Mouse (Mus musculus) neural tube, embryonic 11.5 days (tissue): Measurements from ENCODE around the gene Kdm2b. TPM values are rescaled to one million over a fixed set of nuclear protein-coding genes. Genes with fewer than 3 reads are reported as not detected.

Source experiments
- ATAC-seq: fragments of 200-750 bp; cut with Nextera tagmentation; 2 replicates; pipeline ENCODE4 v1.8.0; 2017; ENCODE audit warnings: moderate number of reproducible peaks, mild to moderate bottlenecking, moderate TSS enrichment, moderate library complexity; ENCODE audit not compliant: insufficient read depth, low FRiP score, low TSS enrichment
- DNase-seq: peaks from one replicate; pipeline ENCODE4 v3.0.0-alpha.2; 2015; ENCODE audit warnings: low spot score
- H3K27ac ChIP-seq: fragments of 300-500 bp; sonication (generic); 2 replicates; pipeline ENCODE4 v1.5.1; 2014; ENCODE audit warnings: low read depth, mild to moderate bottlenecking, low read length
- H3K27me3 ChIP-seq: fragments of 300-500 bp; sonication (generic); 2 replicates; pipeline ENCODE4 v1.6.1; 2014; ENCODE audit warnings: mild to moderate bottlenecking, low read length, mixed read lengths; ENCODE audit not compliant: control insufficient read depth, insufficient read depth
- H3K36me3 ChIP-seq: fragments of 300-500 bp; sonication (generic); 2 replicates; pipeline ENCODE4 v1.6.1; 2014; ENCODE audit warnings: mild to moderate bottlenecking, low read length, moderate library complexity, mixed read lengths; ENCODE audit not compliant: control insufficient read depth, insufficient read depth
- H3K4me1 ChIP-seq: fragments of 300-500 bp; sonication (generic); 2 replicates; pipeline ENCODE4 v1.6.1; 2014; ENCODE audit warnings: low read length, mixed read lengths; ENCODE audit not compliant: control insufficient read depth, insufficient read depth
- H3K4me2 ChIP-seq: fragments of 300-500 bp; sonication (generic); 2 replicates; pipeline ENCODE4 v1.6.1; 2014; ENCODE audit warnings: low read depth, mild to moderate bottlenecking, moderate library complexity
- H3K4me3 ChIP-seq: fragments of 300-500 bp; sonication (generic); 2 replicates; pipeline ENCODE4 v1.5.1; 2014; ENCODE audit warnings: low read depth, low read length
- H3K9ac ChIP-seq: fragments of 300-500 bp; sonication (generic); 2 replicates; pipeline ENCODE4 v1.6.1; 2014; ENCODE audit warnings: mild to moderate bottlenecking, low read length
- H3K9me3 ChIP-seq: fragments of 300-500 bp; sonication (generic); 2 replicates; pipeline ENCODE4 v1.6.1; 2016; ENCODE audit warnings: low read length; ENCODE audit not compliant: control insufficient read depth
- WGBS: fragments of 180-500 bp; shearing (Covaris S2); extraction: QIAGEN DNeasy Blood & Tissue Kit; methylation state at CpG from one replicate; pipeline ENCODE4 v1.1.7; 2014; 5-methylcytosine and 5-hydroxymethylcytosine counted together
- polyA plus RNA-seq: library from polyadenylated mRNA; unstranded; fragments of >200 nt; fragmentation: Nextera tagmentation; extraction: Ambion mirVana; gene quantifications from 2 replicates; pipeline ENCODE4 v1.2.1, GENCODE M21; 2014

Kdm2b gene
- polyA plus RNA-seq, 1 experiment from 2014 or later: 70.3 TPM

DNA sequence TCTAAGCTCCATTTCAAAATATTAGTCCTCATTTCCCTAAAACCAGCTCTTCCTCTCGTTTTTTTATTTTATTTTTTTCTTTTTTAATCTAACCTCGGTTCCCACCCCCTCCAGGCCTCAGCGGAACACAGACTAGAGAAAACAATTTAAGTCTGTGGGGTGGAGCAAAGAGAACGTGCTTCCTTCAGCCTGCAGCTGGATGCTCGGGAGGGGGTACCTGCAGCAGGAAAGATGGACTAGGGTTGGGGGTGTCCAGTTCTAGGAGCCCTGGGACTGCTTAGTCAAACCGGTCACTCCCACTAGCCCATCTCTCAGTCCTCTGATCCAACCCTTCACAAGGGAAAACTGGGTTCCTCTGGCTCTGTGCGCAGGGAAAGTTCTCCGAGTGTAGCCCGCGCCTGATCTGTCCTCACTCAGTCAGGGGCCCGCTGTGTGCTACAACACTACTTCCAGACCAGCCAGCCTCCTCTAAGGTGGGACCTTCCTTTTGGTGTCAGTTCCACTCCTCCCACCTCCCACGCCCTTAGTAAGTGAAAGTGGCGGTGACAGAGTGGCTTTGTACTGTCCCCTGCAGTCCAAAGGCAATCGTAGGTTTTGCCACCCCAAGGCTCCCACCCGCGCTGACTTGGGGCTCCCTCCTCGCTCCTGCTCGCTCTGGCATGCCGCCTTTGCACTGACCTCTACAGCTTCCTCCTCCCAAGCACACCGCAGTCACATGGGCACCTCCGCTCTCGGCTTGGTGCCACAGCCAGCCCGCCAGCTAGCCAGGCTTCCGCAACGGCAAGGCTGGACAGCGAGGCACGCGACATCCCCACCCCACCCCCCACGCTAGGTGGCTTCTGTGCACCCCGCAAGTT lies 38.3 kb downstream of the Kdm2b start:
- Histone ChIP-seq H3K4me1 (peaks cover 20% of the 10 kb centered on the region), H3K9me3 (no peaks in the 10 kb centered on the region), H3K27ac (no peak overlapping the region), H3K4me2 (peak overlapping the region; percentile 71), H3K4me3 (peak overlapping the region; percentile 36), H3K36me3 (0 out of 2 replicates have a peak, but pooled peaks cover 2% of the 10 kb centered on the region), H3K27me3 (peaks cover 20% of the 10 kb centered on the region), H3K9ac (peak overlapping the region; percentile 61)
- DNase-seq: peak; percentile 40
- 11% methylated on average over 30 of the region's 30 CpGs for WGBS
- no peak for ATAC-seq

DNA sequence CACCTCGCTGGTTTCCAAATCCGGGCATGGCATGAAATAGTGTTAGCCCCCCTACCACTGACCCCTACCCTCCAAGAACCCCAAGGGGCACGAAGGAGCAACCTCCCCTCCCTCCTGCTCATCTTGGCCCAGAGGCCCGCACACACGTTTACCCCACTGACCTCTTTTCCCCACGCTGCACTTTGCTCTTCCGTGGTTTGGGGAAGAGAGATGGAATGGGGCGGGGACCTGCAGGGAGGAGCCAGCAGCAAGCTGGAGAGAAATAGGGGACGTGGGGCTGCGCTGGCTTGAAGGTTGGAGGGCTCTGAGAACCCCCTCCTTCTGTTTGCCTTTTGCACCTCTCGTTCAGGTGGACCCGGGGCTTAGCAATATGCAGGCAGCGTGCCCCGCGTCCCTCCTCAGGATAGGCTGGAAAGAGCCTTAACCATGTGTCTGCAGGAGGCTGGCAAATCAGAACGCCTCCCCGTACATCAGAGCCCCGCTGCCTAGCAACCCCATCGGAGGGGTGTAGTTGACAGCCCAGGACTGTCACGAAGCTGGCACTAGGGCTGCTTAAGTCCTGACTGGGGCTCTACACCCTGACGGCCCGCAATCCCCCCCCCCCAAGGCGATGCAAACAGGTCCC lies 39.2 kb downstream of the Kdm2b start:
- no peak overlapping the region for H3K27ac ChIP-seq
- WGBS: 28% methylated on average over 22 of the region's 23 CpGs

DNA sequence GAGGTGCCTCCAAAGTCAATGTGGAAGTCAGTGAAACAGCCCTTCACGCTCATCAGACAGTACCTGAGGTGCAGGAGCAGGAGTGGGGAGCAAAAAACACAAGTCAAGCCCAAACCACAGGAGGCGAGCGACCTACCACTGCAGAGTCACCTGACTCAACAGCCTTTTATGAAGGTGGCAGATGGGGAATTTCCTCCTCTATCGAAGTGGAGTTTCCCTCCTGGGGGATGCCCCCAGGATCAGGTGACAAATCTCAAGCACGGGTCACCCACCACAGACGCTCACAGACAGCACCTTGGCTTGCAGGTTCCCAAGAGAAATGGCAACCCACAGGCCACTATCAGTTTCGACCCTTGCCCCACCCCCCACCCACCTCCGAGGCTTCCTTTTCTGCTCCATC lies 40.5 kb downstream of the Kdm2b start:
- Histone ChIP-seq H3K9ac (no peak overlapping the region), H3K4me3 (no peak overlapping the region)

More for the DNA sequence above, 39.2 kb downstream of the Kdm2b start:
- Histone ChIP-seq H3K9ac (no peak overlapping the region), H3K4me2 (peak overlapping the region; percentile 71), H3K4me1 (peaks cover 20% of the 10 kb centered on the region), H3K9me3 (no peaks in the 10 kb centered on the region), H3K4me3 (peak overlapping the region; percentile 16; the same call in 1 of the 2 replicates), H3K27me3 (peaks cover 20% of the 10 kb centered on the region), H3K36me3 (0 out of 2 replicates have a peak, but pooled peaks cover 2% of the 10 kb centered on the region)
- peak; percentile 86 for ATAC-seq
- DNase-seq: peak; percentile 75

DNA sequence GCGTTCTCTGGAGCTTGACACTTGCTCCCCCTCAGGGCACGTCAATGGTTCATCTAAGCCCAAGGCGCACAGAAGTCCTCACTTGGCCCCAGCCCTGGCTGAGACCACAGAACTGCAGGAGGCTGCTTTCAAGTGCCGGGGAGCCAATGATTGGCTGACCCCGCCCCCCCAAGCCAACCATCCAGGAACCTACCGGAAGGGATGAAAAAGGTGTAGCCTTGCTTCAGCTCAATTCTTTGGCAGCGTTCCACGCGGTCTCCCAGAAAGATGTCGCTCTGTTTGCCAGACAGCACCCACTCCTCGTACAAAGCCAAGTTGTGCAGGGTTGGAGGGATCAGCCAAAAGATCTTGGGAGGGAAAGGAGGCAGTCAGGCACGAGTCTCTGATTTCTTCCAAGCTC lies 42.1 kb downstream of the Kdm2b start:
- 89% methylated on average over 12 of the region's 12 CpGs for WGBS
- no peaks in the 10 kb centered on the region for H3K9me3 ChIP-seq
- ATAC-seq (no peak), DNase-seq (no peak)
- peaks cover 20% of the 10 kb centered on the region for H3K4me1 ChIP-seq
- H3K27me3 ChIP-seq: peaks cover 13% of the 10 kb centered on the region
- no peak overlapping the region for H3K4me3 ChIP-seq
- H3K36me3 ChIP-seq: 0 out of 2 replicates have a peak, but pooled peaks cover 2% of the 10 kb centered on the region
- no peak overlapping the region for H3K9ac ChIP-seq
- no peak overlapping the region for H3K27ac ChIP-seq
- no peak overlapping the region for H3K4me2 ChIP-seq

More for the DNA sequence above, 40.5 kb downstream of the Kdm2b start:
- peaks cover 20% of the 10 kb centered on the region for H3K27me3 ChIP-seq
- WGBS: 87% methylated on average over 8 of the region's 8 CpGs
- no peak overlapping the region for H3K4me2 ChIP-seq
- no peak for ATAC-seq
- no peak overlapping the region for H3K27ac ChIP-seq
- DNase-seq: no peak
- H3K9me3 ChIP-seq: no peaks in the 10 kb centered on the region
- 0 out of 2 replicates have a peak, but pooled peaks cover 2% of the 10 kb centered on the region for H3K36me3 ChIP-seq
- H3K4me1 ChIP-seq: peaks cover 20% of the 10 kb centered on the region

DNA sequence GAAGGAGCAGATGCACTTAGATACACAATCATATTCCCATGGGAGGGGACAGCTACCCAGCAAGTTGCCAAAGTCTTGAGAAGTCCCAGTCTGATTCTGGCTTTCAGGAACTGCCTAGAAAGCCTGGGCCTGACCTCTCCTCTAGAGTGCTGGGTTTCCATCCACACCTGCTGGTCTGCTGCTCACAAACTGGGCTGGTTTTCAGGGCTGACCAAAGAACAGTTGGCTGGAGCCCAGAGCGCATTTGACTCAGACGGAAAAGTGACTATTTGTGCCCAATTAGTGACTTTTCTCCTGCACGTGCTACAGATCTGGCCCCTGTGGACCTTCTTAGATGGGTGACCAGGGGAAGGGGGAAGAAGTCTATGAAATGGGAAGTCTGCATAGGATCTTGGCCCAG lies 50.9 kb downstream of the Kdm2b start:
- no peaks in the 10 kb centered on the region for H3K36me3 ChIP-seq
- no peak overlapping the region for H3K4me3 ChIP-seq
- DNase-seq (no peak), ATAC-seq (no peak)
- H3K4me2 ChIP-seq: no peak overlapping the region
- no peaks in the 10 kb centered on the region for H3K27me3 ChIP-seq
- 88% methylated on average over 3 of the region's 3 CpGs for WGBS
- no peaks in the 10 kb centered on the region for H3K9me3 ChIP-seq
- H3K27ac ChIP-seq: no peak overlapping the region
- H3K9ac ChIP-seq: no peak overlapping the region
- H3K4me1 ChIP-seq: no peaks in the 10 kb centered on the region

DNA sequence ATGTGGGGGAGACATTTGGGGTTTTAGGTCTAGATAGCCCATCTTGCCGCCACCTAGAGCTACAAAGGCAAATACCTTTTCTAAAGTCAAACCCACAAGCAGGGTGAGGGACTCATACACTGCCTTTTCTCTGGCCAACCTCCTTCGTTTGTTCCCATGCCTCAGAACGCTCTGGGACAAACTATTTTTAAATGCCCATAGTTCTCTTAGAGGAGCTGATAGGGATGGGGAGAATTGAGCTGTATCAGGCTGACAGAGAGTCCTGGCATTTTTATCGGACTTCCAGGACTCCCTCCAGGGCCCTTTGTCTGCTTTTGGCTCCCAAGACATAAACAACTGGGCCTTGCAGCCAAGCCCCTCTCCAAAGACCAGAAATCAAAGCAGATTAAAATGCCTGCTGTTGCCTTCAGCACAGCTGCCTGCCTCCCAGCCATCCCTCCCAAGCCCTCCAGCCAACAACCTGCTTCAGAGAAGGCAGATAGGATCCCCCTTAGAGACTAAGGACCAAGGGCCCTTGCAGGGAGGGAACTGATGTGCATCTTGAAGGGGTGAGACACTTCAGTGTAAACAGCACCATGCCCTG lies 51.6 kb downstream of the Kdm2b start:
- Histone ChIP-seq H3K27me3 (no peaks in the 10 kb centered on the region), H3K36me3 (no peaks in the 10 kb centered on the region), H3K4me2 (no peak overlapping the region), H3K9me3 (no peaks in the 10 kb centered on the region), H3K27ac (no peak overlapping the region), H3K4me3 (no peak overlapping the region), H3K4me1 (no peaks in the 10 kb centered on the region), H3K9ac (no peak overlapping the region)
- ATAC-seq (no peak), DNase-seq (no peak)
- WGBS: 82% methylated on average over 4 of the region's 4 CpGs

DNA sequence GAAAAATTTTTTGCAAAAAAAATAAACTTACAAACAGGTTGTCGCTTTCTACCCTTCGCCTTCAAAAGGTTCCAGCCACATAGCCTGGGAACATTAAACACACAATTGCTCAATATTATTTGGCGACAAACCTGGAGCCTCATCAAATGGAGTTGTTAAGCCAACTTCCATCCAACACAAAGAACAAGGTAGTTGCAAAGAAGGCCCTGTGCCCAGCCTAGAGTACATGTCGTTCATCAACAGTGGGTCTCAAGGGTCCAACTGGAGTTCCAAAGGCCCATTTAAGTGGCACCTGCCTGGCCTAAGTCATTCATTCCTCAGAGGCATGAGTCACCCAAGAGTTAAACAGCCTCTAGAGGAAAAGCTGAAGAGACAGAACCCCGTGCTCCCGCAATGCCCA lies 52.6 kb downstream of the Kdm2b start:
- no peak overlapping the region for H3K27ac ChIP-seq
- H3K9ac ChIP-seq: no peak overlapping the region
- H3K27me3 ChIP-seq: no peaks in the 10 kb centered on the region
- H3K4me2 ChIP-seq: no peak overlapping the region
- WGBS: 90% methylated on average over 6 of the region's 6 CpGs
- ATAC-seq (no peak), DNase-seq (no peak)
- H3K9me3 ChIP-seq: no peaks in the 10 kb centered on the region
- no peaks in the 10 kb centered on the region for H3K4me1 ChIP-seq
- 0 out of 2 replicates have a peak, but pooled peaks cover 2% of the 10 kb centered on the region for H3K36me3 ChIP-seq
- no peak overlapping the region for H3K4me3 ChIP-seq

DNA sequence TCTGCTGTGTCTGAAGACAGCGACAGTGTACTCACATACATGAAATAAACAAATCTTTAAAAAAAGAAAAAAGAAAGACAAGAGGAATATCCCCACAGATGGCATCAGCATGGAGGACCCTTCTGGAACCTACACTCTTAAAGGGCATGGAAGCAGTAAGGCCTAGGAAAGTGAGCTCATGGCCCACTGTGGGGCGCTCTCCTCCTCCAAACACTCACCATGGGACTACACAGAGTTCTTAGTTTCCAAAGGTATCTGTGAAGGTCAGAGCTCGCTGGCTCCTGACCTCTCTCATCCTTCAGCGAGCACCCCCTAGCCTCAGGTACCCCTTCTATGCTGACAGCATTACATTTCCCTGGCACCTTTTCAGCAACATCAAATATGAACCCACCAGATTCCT lies 53.8 kb downstream of the Kdm2b start:
- 86% methylated on average over 4 of the region's 4 CpGs for WGBS
- H3K27me3 ChIP-seq: no peaks in the 10 kb centered on the region
- no peak overlapping the region for H3K9ac ChIP-seq
- H3K4me2 ChIP-seq: no peak overlapping the region
- H3K27ac ChIP-seq: no peak overlapping the region
- 0 out of 2 replicates have a peak, but pooled peaks cover 2% of the 10 kb centered on the region for H3K36me3 ChIP-seq
- no peak overlapping the region for H3K4me3 ChIP-seq
- no peak for DNase-seq
- ATAC-seq: no peak
- H3K9me3 ChIP-seq: no peaks in the 10 kb centered on the region
- H3K4me1 ChIP-seq: no peaks in the 10 kb centered on the region
